Mouse (Mus musculus): ENCODE measurements around the gene Wfdc5. TPM values are rescaled to one million over a fixed set of nuclear protein-coding genes. Genes with fewer than 3 reads are reported as not detected.

The Wfdc5 gene
- polyA plus RNA-seq (2021; fragmentation: Nextera tagmentation): not detected in 2 replicates
- long read RNA-seq, experiment 1: 0 reads
- long read RNA-seq, experiment 2: 0 reads

DNA sequence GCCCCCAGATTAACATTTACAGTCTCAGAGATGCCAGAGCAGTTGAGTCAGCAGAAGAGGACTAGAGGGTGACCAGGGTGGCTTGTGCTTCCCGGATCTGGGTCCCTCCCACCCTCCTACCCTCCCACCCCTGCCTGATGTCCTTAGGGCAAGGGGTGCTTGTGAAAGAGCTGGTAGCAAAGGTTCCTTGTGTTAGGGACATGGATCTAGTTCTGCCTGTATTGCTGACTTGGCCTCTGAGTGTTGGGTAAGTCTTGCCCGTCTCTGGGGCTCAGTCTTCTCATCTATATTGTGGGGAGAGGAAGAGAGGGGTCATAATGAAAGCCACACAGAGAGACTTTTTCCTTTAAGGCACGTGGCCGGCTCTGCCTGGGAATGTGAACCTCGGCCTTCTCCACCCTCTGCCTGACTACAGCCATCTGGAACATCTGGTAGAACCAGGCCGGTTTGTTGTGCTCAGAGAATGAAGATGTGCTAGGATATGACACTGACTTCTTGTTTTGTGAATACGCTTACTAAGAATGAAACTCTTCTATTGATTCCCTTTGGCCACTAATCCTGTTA lies at the start of gene Wfdc5:
Gene Wfdc5, minus strand, starts transcription at position 51 of the 564 bp plus-strand sequence.

GRCm38 (mm10) chr2:164221522-164221921 lies 39.0 kb upstream of the Wfdc5 start, which contains the start of gene Wfdc15b:
TSS of gene Wfdc15b (minus strand) at chr2:164221660.

GRCm38 (mm10) chr2:164199626-164200327 lies 17.2 kb upstream of the Wfdc5 start, which contains the start of gene Wfdc15a:
TSS of gene Wfdc15a (minus strand) at chr2:164200130.

DNA sequence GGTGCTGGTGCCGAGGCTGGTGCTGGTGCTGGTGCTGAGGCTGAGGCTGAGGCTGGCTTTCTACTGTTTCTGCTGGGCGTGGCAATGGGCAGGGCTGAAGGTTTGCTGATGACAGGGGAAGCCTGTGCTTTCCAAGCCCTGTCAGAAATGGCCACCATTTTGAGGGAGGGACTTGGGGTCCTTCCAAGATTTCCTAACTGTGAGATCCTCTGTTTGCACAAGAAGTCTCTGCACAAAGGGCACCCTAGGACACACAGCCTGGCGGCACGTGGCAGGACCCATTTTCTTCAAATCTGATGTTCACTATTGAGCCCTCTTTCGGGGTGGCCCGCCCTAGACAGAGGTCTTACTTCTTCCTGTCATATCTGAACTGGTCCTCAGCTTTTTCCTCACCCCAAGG lies 8.0 kb upstream of the Wfdc5 start, which contains the start of gene Wfdc12:
Gene Wfdc12, minus strand, starts transcription at position 33 of the 400 bp plus-strand sequence.

GRCm38 (mm10) chr2:164170902-164171301 lies 11.6 kb downstream of the Wfdc5 start, which contains the start of gene Kcns1:
TSS of gene Kcns1 (minus strand) at chr2:164171113.

Other genes starting within 250 kb of the Wfdc5 start
- 602 and 694 TPM in 2 replicates for gene Ywhab, start 187.8 kb downstream of the Wfdc5 start, polyA plus RNA-seq (2021; fragmentation: Nextera tagmentation)
- gene Pabpc1l, start 157.3 kb downstream of the Wfdc5 start, polyA plus RNA-seq (2021; fragmentation: Nextera tagmentation): not detected in 2 replicates
- gene Stk4, start 112.4 kb downstream of the Wfdc5 start, polyA plus RNA-seq (2021; fragmentation: Nextera tagmentation): 18.7 and 21.7 TPM in 2 replicates
- gene Tomm34, start 111.6 kb downstream of the Wfdc5 start, polyA plus RNA-seq (2021; fragmentation: Nextera tagmentation): 139 and 143 TPM in 2 replicates
- 4.2 and 5.7 TPM in 2 replicates for gene Kcns1, start 11.6 kb downstream of the Wfdc5 start, polyA plus RNA-seq (2021; fragmentation: Nextera tagmentation)
- gene Wfdc12, start 7.9 kb upstream of the Wfdc5 start, polyA plus RNA-seq (2021; fragmentation: Nextera tagmentation): not detected in 2 replicates
- not detected in 2 replicates for gene Wfdc15a, start 17.4 kb upstream of the Wfdc5 start, polyA plus RNA-seq (2021; fragmentation: Nextera tagmentation)
- gene Wfdc15b, start 38.9 kb upstream of the Wfdc5 start, polyA plus RNA-seq (2021; fragmentation: Nextera tagmentation): not detected in 2 replicates
- gene Svs2, start 55.7 kb upstream of the Wfdc5 start, polyA plus RNA-seq (2021; fragmentation: Nextera tagmentation): not detected in 2 replicates
- not detected in 2 replicates for gene Svs3b, start 73.9 kb upstream of the Wfdc5 start, polyA plus RNA-seq (2021; fragmentation: Nextera tagmentation)
- not detected in 2 replicates for gene Svs4, start 95.7 kb upstream of the Wfdc5 start, polyA plus RNA-seq (2021; fragmentation: Nextera tagmentation)
- not detected in 2 replicates for gene Svs3a, start 106.5 kb upstream of the Wfdc5 start, polyA plus RNA-seq (2021; fragmentation: Nextera tagmentation)
- not detected in 2 replicates for gene Svs6, start 134.0 kb upstream of the Wfdc5 start, polyA plus RNA-seq (2021; fragmentation: Nextera tagmentation)
- not detected in 2 replicates for gene Svs5, start 150.0 kb upstream of the Wfdc5 start, polyA plus RNA-seq (2021; fragmentation: Nextera tagmentation)
- 0.24 and 0.45 TPM in 2 replicates for gene Slpi, start 206.4 kb upstream of the Wfdc5 start, polyA plus RNA-seq (2021; fragmentation: Nextera tagmentation)
- gene Rbpjl, start 220.4 kb upstream of the Wfdc5 start, polyA plus RNA-seq (2021; fragmentation: Nextera tagmentation): 0.21 TPM in 2 replicates
- gene Matn4, start 222.4 kb upstream of the Wfdc5 start, polyA plus RNA-seq (2021; fragmentation: Nextera tagmentation): 2.3 and 2.6 TPM in 2 replicates

All from layer of hippocampus, adult 6 months (tissue).